Mouse (Mus musculus): ENCODE results near the gene Nufip2. TPM values are rescaled to one million over a fixed set of nuclear protein-coding genes. Genes with fewer than 3 reads are reported as not detected.

Nufip2 gene
- polyA plus RNA-seq, 1 experiment from 2014 or later, result 7.5 TPM

- H3K27me3 ChIP-seq (ENCODE audit: insufficient read depth, low read length), result no peaks in the 10 kb centered on the region
- WGBS, result 0% methylated on average over 28 of the region's 30 CpGs
Observed at GRCm38 (mm10) chr11:77686346-77686840, 438 bp downstream of the Nufip2 start.

GRCm38 (mm10) chr11:77686841-77687540 lies 1.0 kb downstream of the Nufip2 start:
- peak; percentile 80 for DNase-seq
- Histone ChIP-seq H3K27ac (ENCODE audit: low read depth) (peak overlapping the region; percentile 98), H3K36me3 (ENCODE audit: insufficient read depth) (peaks cover 28% of the 10 kb centered on the region), H3K9me3 (ENCODE audit: low read depth, low read length) (no peaks in the 10 kb centered on the region), H3K27me3 (ENCODE audit: insufficient read depth, low read length) (no peaks in the 10 kb centered on the region), H3K4me1 (ENCODE audit: insufficient read depth) (no peaks in the 10 kb centered on the region), H3K4me2 (peak overlapping the region; percentile 78), H3K4me3 (ENCODE audit: low read depth, low read length) (peak overlapping the region; percentile 98), H3K9ac (peak overlapping the region; percentile 98)
- WGBS, result under 1% methylated on average over 68 of the region's 76 CpGs
- peak; percentile 32 for ATAC-seq (ENCODE audit: insufficient read depth)
- TF ChIP-seq CTCF (IDR thresholded peaks at IDR 0.05; ENCODE audit: low read depth), result no peak

More at GRCm38 (mm10) chr11:77686346-77686840, 438 bp downstream of the Nufip2 start:
- no peak for DNase-seq
- Histone ChIP-seq H3K36me3 (ENCODE audit: insufficient read depth) (peaks cover 22% of the 10 kb centered on the region), H3K9ac (peak overlapping the region; percentile 98), H3K27ac (ENCODE audit: low read depth) (peak overlapping the region; percentile 98), H3K9me3 (ENCODE audit: low read depth, low read length) (no peaks in the 10 kb centered on the region), H3K4me3 (ENCODE audit: low read depth, low read length) (peak overlapping the region; percentile 98), H3K4me2 (peak overlapping the region; percentile 78), H3K4me1 (ENCODE audit: insufficient read depth) (no peaks in the 10 kb centered on the region)
- TF ChIP-seq CTCF (IDR thresholded peaks at IDR 0.05; ENCODE audit: low read depth), result no peak
- peak; percentile 47 for ATAC-seq (ENCODE audit: insufficient read depth)

GRCm38 (mm10) chr11:77687541-77688131 lies 1.7 kb downstream of the Nufip2 start:
- WGBS, result under 1% methylated on average over 38 of the region's 40 CpGs
- H3K4me1 ChIP-seq (ENCODE audit: insufficient read depth), result no peaks in the 10 kb centered on the region
- DNase-seq (peak; percentile 63), ATAC-seq (ENCODE audit: insufficient read depth) (no peak)
- H3K27ac ChIP-seq (ENCODE audit: low read depth), result peak overlapping the region; percentile 98
- no peak for TF ChIP-seq CTCF (IDR thresholded peaks at IDR 0.05; ENCODE audit: low read depth)
- H3K27me3 ChIP-seq (ENCODE audit: insufficient read depth, low read length), result no peaks in the 10 kb centered on the region
- H3K9ac ChIP-seq, result peak overlapping the region; percentile 98
- peak overlapping the region; percentile 98 for H3K4me3 ChIP-seq (ENCODE audit: low read depth, low read length)
- no peaks in the 10 kb centered on the region for H3K9me3 ChIP-seq (ENCODE audit: low read depth, low read length)
- peaks cover 34% of the 10 kb centered on the region for H3K36me3 ChIP-seq (ENCODE audit: insufficient read depth)
- H3K4me2 ChIP-seq, result peak overlapping the region; percentile 78

GRCm38 (mm10) chr11:77693026-77693425 lies 7.1 kb downstream of the Nufip2 start:
- Histone ChIP-seq H3K27ac (ENCODE audit: low read depth) (no peak overlapping the region), H3K27me3 (ENCODE audit: insufficient read depth, low read length) (no peaks in the 10 kb centered on the region), H3K4me2 (no peak overlapping the region), H3K4me1 (ENCODE audit: insufficient read depth) (no peaks in the 10 kb centered on the region), H3K9ac (no peak overlapping the region), H3K9me3 (ENCODE audit: low read depth, low read length) (no peaks in the 10 kb centered on the region), H3K36me3 (ENCODE audit: insufficient read depth) (peaks cover 81% of the 10 kb centered on the region), H3K4me3 (ENCODE audit: low read depth, low read length) (no peak overlapping the region)
- DNase-seq (no peak), ATAC-seq (ENCODE audit: insufficient read depth) (no peak)
- no peak for TF ChIP-seq CTCF (IDR thresholded peaks at IDR 0.05; ENCODE audit: low read depth)
- WGBS, result 96% methylated on average over 3 of the region's 3 CpGs

GRCm38 (mm10) chr11:77697232-77697631 lies 11.3 kb downstream of the Nufip2 start:
- DNase-seq (no peak), ATAC-seq (ENCODE audit: insufficient read depth) (no peak)
- H3K4me2 ChIP-seq, result no peak overlapping the region
- no peaks in the 10 kb centered on the region for H3K27me3 ChIP-seq (ENCODE audit: insufficient read depth, low read length)
- H3K27ac ChIP-seq (ENCODE audit: low read depth), result no peak overlapping the region
- TF ChIP-seq CTCF (IDR thresholded peaks at IDR 0.05; ENCODE audit: low read depth), result no peak
- no peak overlapping the region for H3K4me3 ChIP-seq (ENCODE audit: low read depth, low read length)
- 56% methylated on average over 2 of the region's 2 CpGs for WGBS
- H3K36me3 ChIP-seq (ENCODE audit: insufficient read depth), result peaks cover 83% of the 10 kb centered on the region
- no peak overlapping the region for H3K9ac ChIP-seq
- no peaks in the 10 kb centered on the region for H3K9me3 ChIP-seq (ENCODE audit: low read depth, low read length)
- H3K4me1 ChIP-seq (ENCODE audit: insufficient read depth), result no peaks in the 10 kb centered on the region

- Histone ChIP-seq H3K4me2 (no peak overlapping the region), H3K9me3 (ENCODE audit: low read depth, low read length) (no peaks in the 10 kb centered on the region), H3K4me3 (ENCODE audit: low read depth, low read length) (no peak overlapping the region), H3K27ac (ENCODE audit: low read depth) (no peak overlapping the region), H3K36me3 (ENCODE audit: insufficient read depth) (peaks cover 66% of the 10 kb centered on the region), H3K9ac (no peak overlapping the region), H3K4me1 (ENCODE audit: insufficient read depth) (no peaks in the 10 kb centered on the region), H3K27me3 (ENCODE audit: insufficient read depth, low read length) (no peaks in the 10 kb centered on the region)
- ATAC-seq (ENCODE audit: insufficient read depth), result no peak
- no peak for TF ChIP-seq CTCF (IDR thresholded peaks at IDR 0.05; ENCODE audit: low read depth)
- 93% methylated on average over 3 of the region's 3 CpGs for WGBS
- no peak for DNase-seq
Observed at GRCm38 (mm10) chr11:77705920-77706319, 20.0 kb downstream of the Nufip2 start.

GRCm38 (mm10) chr11:77709039-77709438 lies 23.1 kb downstream of the Nufip2 start:
- Histone ChIP-seq H3K9ac (no peak overlapping the region), H3K4me1 (ENCODE audit: insufficient read depth) (no peaks in the 10 kb centered on the region), H3K27ac (ENCODE audit: low read depth) (no peak overlapping the region), H3K4me2 (no peak overlapping the region), H3K36me3 (ENCODE audit: insufficient read depth) (peaks cover 49% of the 10 kb centered on the region), H3K27me3 (ENCODE audit: insufficient read depth, low read length) (no peaks in the 10 kb centered on the region), H3K4me3 (ENCODE audit: low read depth, low read length) (no peak overlapping the region), H3K9me3 (ENCODE audit: low read depth, low read length) (no peaks in the 10 kb centered on the region)
- no peak for TF ChIP-seq CTCF (IDR thresholded peaks at IDR 0.05; ENCODE audit: low read depth)
- ATAC-seq (ENCODE audit: insufficient read depth) (no peak), DNase-seq (no peak)
- 74% methylated on average over 3 of the region's 3 CpGs for WGBS
